Mouse (Mus musculus) brain, embryonic 14.5 days (tissue): ENCODE results near the gene Gm45837. TPM values are rescaled to one million over a fixed set of nuclear protein-coding genes. Genes with fewer than 3 reads are reported as not detected.

ENCODE experiments used
- DNase-seq: peaks from one replicate; pipeline ENCODE4 v3.0.0-alpha.2; 2011; ENCODE audit warnings: low read depth
- CTCF ChIP-seq: fragments of 200-500 bp; IDR thresholded peaks from 2 replicates; pipeline ENCODE4 v1.5.1; 2012; ENCODE audit warnings: inconsistent platforms, mild to moderate bottlenecking, moderate library complexity, borderline replicate concordance; ENCODE audit not compliant: insufficient read depth, insufficient read length; ENCODE audit errors: extremely low read depth
- POLR2A ChIP-seq: fragments of 200-500 bp; IDR thresholded peaks from 2 replicates; pipeline ENCODE4 v1.6.1; 2012; ENCODE audit warnings: mild to moderate bottlenecking, inconsistent platforms, borderline replicate concordance; ENCODE audit not compliant: poor library complexity, insufficient read depth, insufficient read length, severe bottlenecking; ENCODE audit errors: extremely low read depth
- polyA plus RNA-seq: library from polyadenylated mRNA; depleted of rRNA; stranded (reverse); fragments of >200 nt; gene quantifications from 2 replicates; pipeline ENCODE4 v1.2.3, GENCODE M21; 2012

Gm45837 gene
- polyA plus RNA-seq, 1 experiment: 0.79 TPM

DNA sequence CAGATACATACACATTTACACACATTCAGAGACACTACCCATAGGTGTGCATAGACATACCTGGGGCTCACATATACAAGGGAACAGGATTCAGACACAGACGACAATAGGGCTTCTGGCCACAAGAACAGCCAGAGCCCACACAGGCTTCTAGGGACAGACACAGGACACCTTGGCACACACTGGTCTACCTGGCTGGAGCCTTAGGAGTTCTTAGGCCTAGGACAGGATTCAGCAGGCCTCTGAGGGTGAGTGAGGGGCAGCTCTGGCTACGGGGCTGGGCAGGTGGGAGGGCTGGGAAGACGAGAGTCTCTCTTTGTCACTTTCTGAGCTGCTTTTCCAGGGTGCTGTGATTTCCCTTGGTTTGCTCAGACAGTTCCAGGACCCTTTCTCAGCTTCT is 32.4 kb upstream of the Gm45837 start:
- DNase-seq: no peak
- no peak for TF ChIP-seq POLR2A
- no peak for TF ChIP-seq CTCF

DNA sequence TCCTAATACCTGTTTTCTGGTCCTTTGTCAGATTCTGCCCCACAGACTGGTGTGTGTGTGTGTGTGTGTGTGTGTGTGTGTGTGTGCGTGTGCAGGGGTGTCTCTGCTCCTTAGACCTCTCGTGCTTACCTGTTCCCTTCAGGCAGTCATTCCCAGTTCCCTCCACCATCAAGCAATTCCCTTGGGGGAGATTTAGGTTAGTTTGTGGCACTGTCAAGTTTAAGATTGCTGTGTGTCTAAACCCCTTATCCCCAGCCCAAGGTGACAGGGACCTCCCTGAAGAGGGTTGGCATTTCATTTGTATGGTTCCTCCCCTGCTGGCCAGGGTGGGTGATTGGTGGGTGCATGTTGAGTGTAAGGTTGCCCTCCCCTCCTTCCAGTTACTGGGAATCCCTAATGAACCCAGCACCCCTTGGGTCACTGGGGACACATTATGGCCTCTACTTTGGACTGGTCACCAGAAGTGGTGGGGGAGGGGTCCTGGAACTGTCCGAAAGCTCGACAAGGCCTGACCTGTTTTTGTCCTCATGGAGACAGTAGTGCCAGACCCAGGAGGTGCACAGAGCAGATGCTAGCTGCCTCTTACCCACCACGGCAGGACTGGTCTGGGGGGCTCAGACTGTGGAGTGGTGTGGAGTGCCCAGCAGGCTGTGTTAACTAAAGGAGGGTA is 31.8 kb upstream of the Gm45837 start:
- no peak for DNase-seq
- TF ChIP-seq CTCF: no peak
- no peak for TF ChIP-seq POLR2A

DNA sequence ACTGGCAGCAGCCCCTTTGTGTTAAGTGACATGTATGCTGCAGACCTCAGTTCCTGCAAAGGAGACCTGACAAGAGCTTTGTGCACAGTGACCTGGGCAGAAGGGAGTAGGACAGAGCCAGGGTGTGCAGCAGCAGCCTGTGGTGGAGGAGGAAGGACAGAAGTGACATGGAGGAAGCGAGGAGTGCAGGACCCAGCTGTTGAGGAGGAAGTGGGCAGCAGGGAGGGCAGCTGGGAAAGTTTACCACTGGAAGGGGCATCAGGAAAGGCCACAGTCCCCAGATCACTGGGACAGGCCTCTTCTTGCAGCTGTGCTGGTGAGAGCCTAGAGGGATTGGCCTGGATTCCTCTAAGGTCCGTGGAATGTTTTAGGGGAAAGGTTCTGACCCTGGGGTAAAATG is 31.0 kb upstream of the Gm45837 start:
- DNase-seq: no peak
- no peak for TF ChIP-seq CTCF
- no peak for TF ChIP-seq POLR2A

DNA sequence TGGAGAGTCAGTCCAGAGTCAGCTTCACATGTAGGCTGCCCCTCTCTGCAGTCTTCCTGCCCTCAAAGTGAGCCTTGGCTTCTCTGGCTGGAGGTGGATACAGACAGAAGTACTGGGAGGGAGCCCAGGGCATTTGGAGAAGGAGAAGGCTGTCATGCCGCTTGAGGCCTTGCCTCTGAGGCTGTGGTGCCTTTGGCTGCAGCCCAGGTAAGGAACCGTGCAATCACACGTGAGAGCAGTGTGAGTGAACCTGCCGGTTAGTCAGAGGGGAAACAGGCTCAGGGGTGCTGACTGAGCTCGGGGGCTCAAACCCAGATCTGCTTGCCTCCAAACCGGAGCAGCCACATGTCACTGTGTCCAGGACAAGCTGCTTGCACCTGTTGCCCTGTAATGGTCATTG is 29.2 kb upstream of the Gm45837 start:
- TF ChIP-seq CTCF (no peak), POLR2A (no peak)
- DNase-seq: no peak

DNA sequence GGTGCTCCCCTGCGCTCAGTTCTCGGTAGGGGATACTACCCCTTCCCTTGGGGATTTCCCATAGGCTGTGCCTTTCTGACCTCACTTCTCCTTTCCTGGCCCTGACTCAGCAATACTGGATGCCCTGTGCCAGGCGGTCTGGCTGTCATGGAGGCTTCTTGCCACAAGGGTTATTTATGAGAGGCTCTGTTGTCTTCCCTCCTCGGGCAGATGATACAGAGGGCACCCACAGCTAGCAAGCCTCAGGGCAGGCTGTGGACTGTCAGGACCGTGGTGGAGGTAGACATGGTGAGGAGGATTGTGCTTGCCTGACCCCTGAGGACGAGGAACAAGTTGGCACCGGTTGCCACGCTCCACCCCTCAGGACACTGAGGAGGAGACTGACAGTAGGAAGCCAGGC is 28.3 kb upstream of the Gm45837 start:
- TF ChIP-seq CTCF (no peak), POLR2A (no peak)
- no peak for DNase-seq

DNA sequence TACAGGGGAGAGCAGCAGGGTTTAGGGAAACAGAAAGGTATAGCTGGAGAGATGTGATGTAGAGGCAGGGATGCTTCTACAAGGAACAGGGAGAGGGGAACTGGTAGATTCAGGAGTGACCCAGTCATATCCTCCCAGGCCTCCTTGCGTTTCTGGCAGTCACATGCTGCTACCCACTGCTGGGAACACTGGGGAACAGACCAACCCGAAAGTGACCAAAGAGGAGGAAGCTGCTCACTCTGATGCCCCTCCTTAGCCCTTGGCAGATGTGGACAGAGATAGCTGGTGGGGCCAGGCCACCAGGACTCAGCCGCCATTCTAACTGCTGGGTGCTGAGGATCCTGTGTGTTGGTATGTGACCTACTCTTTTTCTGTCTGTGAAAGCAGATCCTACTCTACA is 26.9 kb upstream of the Gm45837 start:
- DNase-seq: no peak
- TF ChIP-seq CTCF (no peak), POLR2A (no peak)

DNA sequence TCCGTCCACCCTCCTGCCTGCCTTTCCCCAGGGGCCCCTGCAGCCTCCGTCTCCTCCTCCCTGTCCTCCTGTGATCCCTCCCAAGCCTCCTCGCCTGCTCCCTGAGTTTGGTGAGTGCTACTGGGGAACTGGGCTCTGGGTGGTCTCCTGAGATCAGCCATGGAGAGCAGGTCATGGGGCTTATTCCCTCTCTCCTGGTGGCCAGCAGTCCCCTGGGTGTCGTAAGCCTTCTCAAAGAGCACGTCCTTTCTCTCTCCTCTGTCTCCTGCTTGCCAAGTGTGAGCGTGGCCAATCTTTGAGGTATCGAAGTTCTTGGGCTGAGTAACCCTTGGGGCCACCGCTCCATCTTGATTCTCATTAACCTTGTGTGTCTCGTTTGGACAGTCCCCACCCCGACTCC is 25.8 kb upstream of the Gm45837 start:
- DNase-seq: no peak
- TF ChIP-seq POLR2A: no peak
- TF ChIP-seq CTCF: no peak

DNA sequence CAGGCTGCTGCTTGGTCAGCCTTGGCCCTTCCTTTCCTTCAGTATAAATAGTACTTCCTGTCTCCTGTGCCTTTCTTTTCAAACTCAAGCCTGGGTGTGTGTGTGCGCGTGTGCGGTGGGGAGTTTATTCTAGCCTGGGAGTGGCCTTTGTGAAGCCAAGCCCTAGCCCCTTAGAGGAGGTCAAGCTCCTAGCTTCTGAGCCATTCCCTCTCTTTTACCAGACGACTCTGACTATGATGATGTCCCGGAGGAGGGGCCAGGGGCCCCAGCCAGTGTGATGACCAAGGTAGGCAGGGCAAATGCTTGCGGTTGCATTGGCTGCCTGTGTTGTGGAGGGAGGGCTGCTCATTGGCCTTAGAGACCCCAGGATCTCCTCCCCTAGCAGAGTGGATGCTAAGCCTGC is 25.4 kb upstream of the Gm45837 start:
- TF ChIP-seq CTCF (no peak), POLR2A (no peak)
- no peak for DNase-seq

DNA sequence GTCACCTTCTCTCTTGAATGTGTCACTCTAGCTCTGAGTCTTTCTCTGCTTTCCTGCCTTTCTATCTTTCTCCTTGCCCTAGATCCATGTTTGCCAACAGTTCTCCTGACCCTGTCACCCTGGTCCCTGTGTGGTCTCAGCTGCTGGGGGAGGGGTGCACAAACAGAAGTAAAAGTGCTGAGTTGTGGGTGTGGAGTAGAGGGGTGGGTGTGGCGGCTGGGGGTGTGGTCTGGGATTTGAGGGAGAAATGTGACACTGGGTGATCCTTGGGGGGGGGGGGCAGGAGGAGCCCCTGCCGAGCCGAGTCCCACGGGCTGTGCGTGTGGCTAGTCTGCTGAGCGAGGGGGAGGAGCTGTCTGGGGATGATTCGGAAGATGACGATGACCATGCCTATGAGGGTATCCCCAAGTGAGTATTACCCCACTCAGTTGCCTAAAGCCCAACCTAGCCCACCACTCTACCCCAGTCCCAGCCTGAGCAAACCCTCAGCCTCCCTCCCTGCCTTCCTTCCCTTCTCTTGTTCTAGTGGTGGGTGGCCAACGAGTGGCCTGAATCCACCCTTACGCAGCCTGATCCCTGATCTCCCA is 24.7 kb upstream of the Gm45837 start:
- no peak for DNase-seq

DNA sequence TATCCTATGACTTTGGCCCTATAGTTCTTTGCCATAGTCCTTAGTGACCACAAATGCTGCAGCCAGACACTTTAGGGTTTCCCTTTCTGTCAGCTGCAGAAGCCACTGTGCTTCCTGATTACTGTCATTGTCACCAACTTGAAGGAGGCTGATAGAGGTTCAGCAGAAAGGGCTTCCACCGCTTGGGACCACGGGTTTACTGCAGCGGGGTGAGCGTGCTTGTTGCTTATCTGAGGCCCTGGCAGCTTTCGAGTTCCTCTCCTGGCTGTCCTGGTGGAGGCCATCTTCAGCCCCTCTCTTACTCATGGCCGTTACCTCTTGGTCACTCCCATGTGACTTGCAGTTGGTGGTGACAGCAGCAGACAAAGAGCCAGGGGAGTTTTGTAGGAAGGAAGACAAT is 21.4 kb upstream of the Gm45837 start:
- TF ChIP-seq POLR2A (no peak), CTCF (no peak)

More for the DNA sequence above, 24.7 kb upstream of the Gm45837 start:
- TF ChIP-seq CTCF (no peak), POLR2A (no peak)

DNA sequence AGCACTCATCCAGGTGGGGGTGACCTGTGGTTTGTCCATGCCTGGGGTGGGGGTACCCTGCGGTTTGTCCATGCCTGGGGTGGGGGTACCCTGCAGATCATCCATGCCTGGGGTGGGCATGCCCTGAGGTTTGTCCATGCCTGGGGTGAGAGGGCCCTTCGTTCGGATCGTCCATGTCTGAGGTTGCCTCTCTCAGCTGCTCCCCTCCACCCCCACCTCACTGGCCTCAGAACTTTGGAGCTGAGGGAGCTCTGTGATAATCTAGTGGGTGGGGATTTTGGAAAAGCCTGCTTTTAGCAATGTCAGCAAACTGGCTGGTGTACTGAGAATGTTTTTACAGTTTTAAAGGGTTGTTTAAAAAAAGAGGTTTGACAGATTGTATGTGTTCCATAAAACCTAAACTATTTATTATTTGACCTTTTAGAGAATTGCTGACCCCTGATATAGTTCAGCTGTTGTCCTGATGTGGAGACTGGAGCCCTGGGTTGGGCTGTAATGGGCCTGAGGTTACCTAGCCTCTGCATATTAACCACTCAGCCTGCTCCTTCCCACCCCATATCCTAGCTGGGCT is 18.7 kb upstream of the Gm45837 start:
- DNase-seq: no peak
- no peak for TF ChIP-seq POLR2A
- no peak for TF ChIP-seq CTCF

More for the DNA sequence above, 21.4 kb upstream of the Gm45837 start:
- DNase-seq: no peak

DNA sequence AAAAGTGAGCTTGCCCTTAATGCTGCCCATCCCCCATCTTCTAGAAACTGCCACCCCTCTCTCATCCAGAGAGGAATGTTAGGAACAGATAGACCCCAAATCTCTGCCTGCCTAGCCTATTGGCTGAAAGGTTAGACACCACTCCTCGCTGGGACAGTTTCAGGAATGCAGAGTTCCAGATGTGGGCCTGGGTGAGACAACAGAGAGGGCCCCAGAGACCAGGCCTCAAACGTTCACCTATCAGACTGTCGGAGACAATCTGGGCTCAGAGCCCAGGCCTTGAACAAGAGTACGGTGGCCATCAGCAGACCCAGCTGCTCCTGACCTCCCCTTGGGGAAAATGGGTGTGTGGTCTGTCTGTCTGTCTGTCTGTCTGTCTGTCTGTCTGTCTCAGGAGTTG is 17.7 kb upstream of the Gm45837 start:
- no peak for DNase-seq
- TF ChIP-seq POLR2A (no peak), CTCF (no peak)
